Mouse (Mus musculus) liver, embryonic 14.5 days (tissue): ENCODE results near the gene Ppp1r12b.

Experiments used
- CTCF ChIP-seq: IDR thresholded peaks from 2 replicates; pipeline ENCODE4 v1.5.1; 2016; ENCODE audit warnings: antibody characterized with exemption, low read depth, control low read depth
- EP300 ChIP-seq: IDR thresholded peaks from 2 replicates; pipeline ENCODE4 v1.6.1; 2016; ENCODE audit warnings: antibody characterized with exemption, low read depth

GRCm38 (mm10) chr1:134796076-134796475 lies 159.7 kb downstream of the Ppp1r12b start:
- TF ChIP-seq EP300 = no peak
- no peak for TF ChIP-seq CTCF
